Mouse (Mus musculus) left cerebral cortex, postnatal 36 days (tissue): Measurements from ENCODE around the gene Dnah5. TPM values are rescaled to one million over a fixed set of nuclear protein-coding genes. Genes with fewer than 3 reads are reported as not detected.
A peak's percentile ranks its signal among the peaks of the same experiment; 100 is the strongest.

ENCODE experiments used
- DNase-seq, 2 experiments: peaks; one replicate each; pipeline ENCODE4 v3.0.0; 2021 to 2022; ENCODE audit warnings: low spot score in 2 of 2, mixed read lengths in 1 of 2
- intact Hi-C: fragments of 180-260 bp; cut with DNase I; formaldehyde crosslinking; loops from one replicate; pipeline ENCODE4 v1.15.1; 2025
- total RNA-seq, 2 experiments: library from RNA; stranded (reverse); gene quantifications; 2 replicates each; pipeline ENCODE4 v1.2.3; 2021

Gene Dnah5
- 1 to 10 TPM; 2.1 to 2.8 TPM for total RNA-seq

DNA sequence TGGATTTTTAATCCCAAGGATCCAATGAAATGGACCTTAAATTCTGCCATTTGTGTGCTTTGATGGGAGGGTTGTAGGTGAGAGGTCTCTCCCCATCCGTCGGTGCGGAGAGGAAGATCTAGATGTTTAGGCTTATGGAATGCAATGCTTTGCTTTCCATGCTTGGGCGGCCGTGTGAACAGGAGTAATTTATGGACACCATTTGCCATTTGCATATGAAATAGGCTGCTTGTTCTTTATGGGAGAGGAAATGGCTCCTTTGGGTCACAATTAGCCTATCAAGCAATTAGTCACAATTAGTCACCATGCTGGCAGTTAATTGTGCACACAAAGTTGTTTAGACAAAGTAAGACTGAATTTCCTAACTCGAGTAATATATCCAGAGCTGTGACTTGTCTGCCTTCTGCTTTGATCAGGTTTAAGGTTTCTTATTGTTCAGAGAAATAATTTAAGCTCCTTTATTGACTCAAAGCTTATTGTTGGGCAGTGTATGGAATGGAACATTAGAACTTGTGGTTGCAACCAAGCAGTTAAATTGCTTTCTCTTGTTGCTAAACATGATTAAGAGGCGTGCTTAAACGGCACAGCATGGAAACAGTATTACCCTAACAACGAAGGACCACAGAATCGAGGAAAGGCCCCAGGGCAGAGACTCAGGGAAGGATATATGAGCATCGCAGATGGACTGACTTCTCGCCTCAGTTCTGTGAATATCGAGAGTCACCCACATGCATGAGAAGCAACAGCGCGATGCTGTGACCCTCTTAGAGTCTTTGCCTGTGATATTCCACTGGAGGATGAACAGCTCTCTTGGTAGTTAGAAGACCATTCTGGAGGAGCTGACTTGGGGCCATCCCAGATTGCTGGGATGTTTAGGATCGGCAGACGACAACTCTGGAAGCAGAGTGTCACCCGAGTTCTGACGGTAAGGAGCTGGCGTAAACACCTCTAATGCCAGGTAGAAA, at the start of gene Dnah5:
Gene Dnah5, plus strand, starts transcription at position 642 of the 965 bp plus-strand sequence.
- DNase-seq, result no peak
- intact Hi-C loops, result no loop called here

DNA sequence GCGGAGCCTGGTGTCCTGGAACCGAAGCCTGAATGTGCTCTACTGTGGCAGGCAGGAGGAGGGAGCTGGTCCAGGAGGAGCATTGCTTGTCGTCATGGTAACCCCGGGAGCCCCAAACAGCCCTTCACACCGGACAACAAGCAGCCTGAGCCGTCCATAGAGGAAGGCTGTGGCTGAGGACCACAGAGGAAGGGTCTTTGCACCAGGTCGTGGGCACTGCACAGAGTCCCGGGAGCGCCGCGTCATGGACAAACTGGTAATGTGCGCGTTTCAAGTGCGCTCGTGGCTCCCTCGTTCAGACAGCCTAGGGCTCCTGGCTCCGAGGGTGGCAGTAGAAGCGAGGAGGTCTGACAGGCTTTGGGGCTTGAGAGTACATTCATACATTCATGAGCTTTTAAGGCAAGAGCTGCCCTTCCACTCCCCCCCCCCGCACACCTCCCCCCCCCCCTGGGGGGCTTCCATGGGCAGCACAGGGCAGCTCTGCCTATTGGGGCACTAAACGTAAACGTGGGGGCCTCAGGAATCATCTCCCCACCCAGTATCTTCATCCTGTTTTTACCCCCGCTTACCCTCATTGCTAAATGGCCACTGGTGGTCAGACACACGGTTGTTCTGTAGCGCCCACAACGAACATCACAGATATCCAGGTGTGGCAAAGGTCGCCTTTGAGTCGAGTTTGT, 48.6 kb upstream of the Dnah5 start:
- peak; percentile 49 to 50 for DNase-seq
- intact Hi-C loops, result no loop called here

DNA sequence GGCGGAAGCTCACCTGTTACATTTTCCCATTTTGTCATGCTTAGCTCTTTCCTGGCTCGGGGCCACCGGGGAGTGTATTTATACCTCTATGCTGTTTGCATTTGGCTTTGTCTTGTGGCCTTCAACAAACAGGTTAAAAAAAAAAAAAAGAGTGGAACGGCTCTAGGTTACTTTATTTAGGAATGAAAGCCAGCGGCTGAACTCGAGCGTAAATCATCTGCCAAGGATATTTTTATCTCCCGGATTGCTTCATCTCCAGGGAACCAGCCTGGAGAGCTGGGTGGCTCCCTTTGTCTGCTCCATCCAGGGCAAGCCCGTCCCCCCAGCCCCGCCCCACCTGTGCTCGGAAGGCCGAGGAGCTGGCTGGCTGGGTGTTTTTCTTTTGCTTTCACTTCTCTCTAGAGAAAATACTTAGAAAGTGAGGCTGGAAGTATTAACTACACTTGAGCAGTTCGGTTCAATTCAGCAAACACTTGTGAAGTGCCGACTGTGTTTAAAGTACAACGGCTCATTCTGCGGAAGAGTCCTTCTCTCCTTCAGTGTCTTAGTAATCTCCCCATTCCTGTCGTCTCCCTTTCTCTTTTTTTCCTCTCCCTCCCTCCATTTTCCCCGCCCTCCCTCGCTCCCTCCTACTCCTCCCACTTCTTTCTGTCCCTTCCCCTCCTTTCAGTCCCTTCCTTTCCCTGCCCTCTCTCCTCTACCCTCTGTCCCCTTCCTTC, 44.6 kb upstream of the Dnah5 start:
- intact Hi-C loops, result loop anchor here (2.0 kb wide), 1 partner anchor 134 kb away; the partner anchor contains the start of gene Trio
- DNase-seq, result peak; percentile 34 to 35

DNA sequence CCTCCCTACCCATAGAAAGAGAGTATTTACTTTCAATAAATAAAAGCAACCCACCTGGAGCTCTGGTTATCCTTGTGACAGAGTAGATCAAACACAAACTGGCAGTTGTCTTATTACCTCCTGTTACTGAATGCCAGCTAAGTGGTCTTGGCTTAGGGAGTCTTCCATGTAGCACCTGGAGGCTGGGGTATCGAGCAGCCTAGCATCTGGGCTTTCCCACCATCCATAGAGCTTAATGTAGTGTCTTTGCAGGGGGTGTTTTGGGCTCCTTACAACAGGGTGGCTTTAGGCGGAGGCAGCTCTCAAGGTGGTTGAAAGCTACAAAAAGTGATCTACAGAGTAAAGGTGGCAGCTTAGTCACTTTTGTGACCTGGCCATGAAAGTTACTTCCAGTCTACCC, 41.3 kb upstream of the Dnah5 start:
- DNase-seq, result no peak
- intact Hi-C loops, result no loop called here

- intact Hi-C loops, result no loop called here
Observed at GRCm38 (mm10) chr15:28165234-28165633, 38.3 kb upstream of the Dnah5 start.

GRCm38 (mm10) chr15:28166090-28166489, 37.5 kb upstream of the Dnah5 start:
- no peak for DNase-seq
- intact Hi-C loops, result no loop called here

More at GRCm38 (mm10) chr15:28165234-28165633, 38.3 kb upstream of the Dnah5 start:
- no peak for DNase-seq

GRCm38 (mm10) chr15:28178951-28179350, 24.6 kb upstream of the Dnah5 start:
- no peak for DNase-seq
- intact Hi-C loops, result no loop called here

DNA sequence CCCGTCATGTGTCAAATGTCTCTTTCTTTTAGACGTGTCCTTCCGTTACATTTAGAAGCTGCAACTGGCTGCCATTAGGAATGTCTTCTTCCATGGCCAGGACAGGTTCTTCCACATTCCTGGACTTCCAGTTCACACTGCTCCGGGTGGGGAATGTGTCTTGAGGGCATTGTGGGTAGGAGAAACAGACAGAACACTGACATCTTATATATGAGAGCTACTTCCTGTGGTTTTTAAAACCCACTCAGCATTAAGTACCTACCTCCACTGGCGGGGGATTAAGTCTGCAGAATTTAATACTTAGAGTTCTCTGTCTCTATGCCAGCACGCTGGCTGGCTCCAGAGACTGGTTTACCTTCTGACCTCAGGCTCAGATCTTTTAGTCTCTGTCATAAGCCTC, 24.0 kb upstream of the Dnah5 start:
- intact Hi-C loops, result no loop called here
- no peak for DNase-seq

DNA sequence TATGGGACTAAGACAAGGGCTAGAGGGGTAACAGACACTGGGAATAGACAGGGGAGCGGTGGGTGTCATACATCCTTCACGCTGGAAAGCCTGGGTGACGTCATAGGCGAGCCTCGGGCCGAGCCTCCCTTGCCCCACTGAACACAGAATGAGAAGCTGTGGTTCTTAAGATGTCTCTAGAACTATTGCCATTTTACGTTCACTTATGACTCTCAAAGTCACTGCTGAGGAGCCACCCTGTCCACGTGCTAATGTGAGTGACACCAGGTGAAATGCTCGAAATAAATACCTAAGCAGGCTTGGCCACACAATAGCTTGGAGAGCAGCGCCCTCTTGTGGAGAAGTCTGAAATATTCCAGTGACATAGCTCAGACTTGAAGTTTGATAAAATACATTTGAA, 21.7 kb upstream of the Dnah5 start:
- intact Hi-C loops, result loop anchor here (1.0 to 10.0 kb wide), 3 partner anchors 155 to 437 kb away; partner anchors contain the start of gene Trio
- peak; percentile 71 to 83 for DNase-seq

GRCm38 (mm10) chr15:28182567-28182966, 21.0 kb upstream of the Dnah5 start:
- DNase-seq, result no peak
- intact Hi-C loops, result loop anchor here (1.0 to 10.0 kb wide), 3 partner anchors 155 to 438 kb away; partner anchors contain the start of gene Trio

DNA sequence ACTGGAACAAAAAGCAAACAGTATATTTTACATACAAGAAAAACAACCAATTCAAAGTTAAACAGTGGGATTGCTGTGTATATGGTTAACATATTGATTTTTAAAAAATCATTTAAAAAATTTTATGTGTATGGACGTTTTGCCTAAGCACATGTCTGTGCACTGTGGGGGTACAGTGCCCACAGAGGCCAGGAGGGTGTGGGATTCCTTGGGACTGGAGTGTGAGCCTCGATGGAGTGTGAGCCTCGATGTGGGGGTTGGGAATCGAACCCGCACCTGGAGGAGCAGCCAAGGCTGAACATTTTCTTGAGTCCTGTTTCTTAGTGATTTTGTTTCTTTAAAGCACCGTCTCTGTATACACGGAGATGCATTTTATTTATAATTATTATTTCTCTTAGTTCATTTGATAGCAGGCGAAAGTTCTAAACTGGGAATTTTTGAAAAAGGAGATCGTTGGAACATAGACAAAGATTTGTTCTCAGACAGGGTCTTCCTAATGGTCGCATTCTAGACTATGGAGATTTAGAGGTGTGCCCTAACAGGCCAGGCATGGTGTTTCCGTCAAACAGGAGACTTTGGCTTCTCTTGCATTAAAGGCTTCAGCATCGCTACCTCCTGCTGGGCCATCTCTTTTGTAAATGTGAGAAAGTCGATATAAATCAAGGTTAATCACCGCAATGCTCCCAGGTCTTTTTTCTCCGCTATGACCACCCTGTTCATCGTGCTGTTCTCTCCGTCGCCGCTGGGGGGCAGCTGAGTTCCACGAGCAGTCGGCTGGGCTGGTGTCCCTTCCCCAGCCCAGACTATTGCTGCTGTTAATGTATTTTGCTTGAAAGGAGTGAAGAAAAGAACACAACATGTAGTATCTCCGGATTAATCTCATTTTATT, 15.8 kb upstream of the Dnah5 start:
- DNase-seq, result peak; percentile 72
- intact Hi-C loops, result loop anchor here (10.0 kb wide), 1 partner anchor 443 kb away; no protein-coding TSS in a partner anchor

DNA sequence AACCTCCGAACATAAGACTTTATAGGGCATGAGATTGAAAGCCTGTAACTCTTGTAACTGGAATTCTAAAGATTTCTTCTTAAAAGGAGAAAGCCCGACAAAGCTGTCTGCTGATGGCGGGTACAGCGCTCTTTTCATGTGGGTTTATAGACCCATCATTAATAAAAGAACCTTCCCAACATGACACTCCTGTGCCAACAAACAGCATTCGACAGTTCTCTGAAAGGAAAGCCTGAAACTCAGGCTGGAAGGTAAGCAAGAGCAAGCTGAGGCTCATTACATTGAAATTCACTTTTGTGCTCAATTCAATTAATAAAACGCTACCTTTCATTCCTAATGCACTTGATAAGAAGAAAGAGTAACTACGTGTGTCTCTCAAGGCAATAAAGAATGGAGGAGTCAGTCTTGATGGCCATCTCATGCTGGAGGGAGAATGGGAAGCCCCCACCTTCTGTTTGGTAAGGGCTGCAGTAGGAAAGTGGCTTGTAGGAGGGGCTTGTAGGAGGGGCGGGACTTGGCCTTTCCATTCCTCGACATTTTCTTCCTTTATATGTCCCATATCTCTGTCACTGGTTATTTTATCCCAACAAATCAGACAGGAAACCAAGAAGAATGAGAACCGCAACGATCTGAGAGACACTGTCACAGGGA, 15.1 kb upstream of the Dnah5 start:
- intact Hi-C loops, result loop anchor here (10.0 kb wide), 1 partner anchor 444 kb away; no protein-coding TSS in a partner anchor
- no peak for DNase-seq

- intact Hi-C loops, result loop anchor here (10.0 kb wide), 1 partner anchor 445 kb away; no protein-coding TSS in a partner anchor
- no peak for DNase-seq
Observed at GRCm38 (mm10) chr15:28189668-28190067, 13.9 kb upstream of the Dnah5 start.

- no peak for DNase-seq
- intact Hi-C loops, result no loop called here
Observed at GRCm38 (mm10) chr15:28198609-28199008, 4.9 kb upstream of the Dnah5 start.

DNA sequence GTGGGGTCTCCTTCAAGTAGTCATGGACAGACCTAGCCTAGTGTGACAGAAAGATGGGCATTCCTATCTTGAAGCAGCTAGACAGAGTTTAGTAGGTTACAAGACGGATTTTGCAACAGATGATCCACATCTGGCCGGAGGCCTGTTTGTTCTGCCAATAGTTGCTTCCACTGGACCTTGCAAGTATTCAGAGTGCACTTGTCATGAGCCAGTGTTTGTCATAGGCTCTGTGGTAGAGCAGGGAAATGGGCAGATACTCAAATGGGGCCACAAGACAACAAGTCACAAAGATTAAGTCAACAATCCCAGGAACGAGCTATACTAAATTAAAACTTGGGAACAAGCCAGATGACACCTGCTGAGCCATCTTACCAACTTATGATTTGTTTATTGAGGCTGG, 1.1 kb downstream of the Dnah5 start:
- intact Hi-C loops, result no loop called here
- no peak for DNase-seq

GRCm38 (mm10) chr15:28207545-28207944, 4.0 kb downstream of the Dnah5 start:
- DNase-seq, result no peak
- intact Hi-C loops, result no loop called here

GRCm38 (mm10) chr15:28213057-28213456, 9.5 kb downstream of the Dnah5 start:
- no peak for DNase-seq
- intact Hi-C loops, result no loop called here

GRCm38 (mm10) chr15:28216358-28216757, 12.8 kb downstream of the Dnah5 start:
- DNase-seq, result no peak
- intact Hi-C loops, result no loop called here
